Mouse (Mus musculus): Measurements from ENCODE around the gene Acan.

The Acan gene

GRCm38 (mm10) chr7:79139891-79140591, 86.8 kb downstream of the Acan start:
- DNase-seq: no peak

GRCm38 (mm10) chr7:79140897-79141296, 87.6 kb downstream of the Acan start:
- peak; percentile 71 for DNase-seq

GRCm38 (mm10) chr7:79147011-79147837, 93.9 kb downstream of the Acan start:
- DNase-seq: peak; percentile 23

GRCm38 (mm10) chr7:79147931-79148653, 94.8 kb downstream of the Acan start:
- DNase-seq: no peak

- DNase-seq: peak; percentile 84
These were observed 95.5 kb downstream of the Acan start, which contains the start of gene Mfge8 for GRCm38 (mm10) chr7:79148711-79149266. Gene Mfge8, minus strand, starts transcription at chr7:79149060.

- DNase-seq: no peak
These were observed 96.2 kb downstream of the Acan start for GRCm38 (mm10) chr7:79149522-79149921.

- DNase-seq: no peak
These were observed 106.1 kb downstream of the Acan start for GRCm38 (mm10) chr7:79159406-79159805.

All from thymus, postnatal 25 days (tissue).